Comparison of ENCODE assay signal across 10 mouse cellular contexts in genomic region chr11:61388012-61388411, GRCm38 (mm10). TPM values are rescaled to one million over a fixed set of nuclear protein-coding genes. Genes with fewer than 3 reads are reported as not detected.
DNase-seq lines count a peak whose midpoint lies in the region; ATAC-seq and TF ChIP-seq lines count a peak whose summit lies in the region.
"Had no signal": no experiment of that assay in that cellular context is flagged by ENCODE, and none has a peak within 500 bp of the region (broad histone marks: within the 10 kb centered on the region; RNA-seq: fewer than 3 reads in every experiment).

No protein-coding gene starts in this region.

- H3K27me3 ChIP-seq in hindbrain, postnatal 0 days (ENCODE audit: insufficient read depth, low read length), result no peaks in the 10 kb centered on the region
- 0 out of 2 replicates have a peak, but pooled peaks cover 2% of the 10 kb centered on the region for H3K27me3 ChIP-seq in hindbrain, embryonic 13.5 days

- no peaks in the 10 kb centered on the region for H3K9me3 ChIP-seq in hindbrain, postnatal 0 days (ENCODE audit: low read length)
- H3K9me3 ChIP-seq in hindbrain, embryonic 13.5 days, result no peaks in the 10 kb centered on the region
- H3K9me3 ChIP-seq: liver, embryonic 13.5 days had no signal

- no peak overlapping the region for H3K9ac ChIP-seq in hindbrain, postnatal 0 days (replicated peaks; ENCODE audit: low read length)
- no peak overlapping the region for H3K9ac ChIP-seq in hindbrain, embryonic 13.5 days
- H3K9ac ChIP-seq: liver, embryonic 13.5 days had no signal

- no peaks in the 10 kb centered on the region for H3K4me1 ChIP-seq in hindbrain, postnatal 0 days (ENCODE audit: insufficient read depth, low read length)
- H3K4me1 ChIP-seq in hindbrain, embryonic 13.5 days (replicated peaks), result no peaks in the 10 kb centered on the region
- H3K4me1 ChIP-seq: liver, embryonic 13.5 days had no signal

- no peak overlapping the region for H3K4me3 ChIP-seq in hindbrain, postnatal 0 days (ENCODE audit: low read length)
- no peak overlapping the region for H3K4me3 ChIP-seq in hindbrain, embryonic 13.5 days
- H3K4me3 ChIP-seq: liver, embryonic 13.5 days had no signal

- WGBS in hindbrain, postnatal 0 days, result 67% methylated on average over 6 of the region's 6 CpGs
- WGBS in hindbrain, embryonic 13.5 days, result 70% methylated on average over 6 of the region's 6 CpGs

- DNase-seq in hindbrain, postnatal 0 days (ENCODE audit: low spot score), result peak; percentile 61
- DNase-seq in urinary bladder, postnatal 14 days (ENCODE audit: low spot score), result peak; percentile 48
- no peak for DNase-seq in urinary bladder, adult 2 months (ENCODE audit: low spot score)
- DNase-seq in cerebellum, postnatal 36 days, result peak; percentile 27 to 37
- peak; percentile 71 for DNase-seq in lung, postnatal 14 days
- DNase-seq in ovary, postnatal 36 days (ENCODE audit: low spot score), result no peak
- DNase-seq in ovary, postnatal 14 days (ENCODE audit: low spot score), result no peak
- DNase-seq: liver, embryonic 13.5 days had no signal

- H3K36me3 ChIP-seq in hindbrain, postnatal 0 days (ENCODE audit: insufficient read depth, low read length), result no peaks in the 10 kb centered on the region
- no peaks in the 10 kb centered on the region for H3K36me3 ChIP-seq in hindbrain, embryonic 13.5 days
- H3K36me3 ChIP-seq: liver, embryonic 13.5 days had no signal

- no peak for ATAC-seq in hindbrain, postnatal 0 days
- ATAC-seq in hindbrain, embryonic 13.5 days (ENCODE audit: low FRiP score), result no peak

- H3K4me2 ChIP-seq in hindbrain, postnatal 0 days (ENCODE audit: low read depth, low read length), result no peak overlapping the region
- no peak overlapping the region for H3K4me2 ChIP-seq in hindbrain, embryonic 13.5 days
- H3K4me2 ChIP-seq: liver, embryonic 13.5 days had no signal

- H3K27ac ChIP-seq in hindbrain, postnatal 0 days, result no peak overlapping the region
- H3K27ac ChIP-seq in hindbrain, embryonic 13.5 days, result no peak overlapping the region
- H3K27ac ChIP-seq: liver, embryonic 13.5 days had no signal

- TF ChIP-seq CTCF in hindbrain, postnatal 0 days (IDR thresholded peaks at IDR 0.05; ENCODE audit: low read depth), result peak; percentile 58

RNA-seq across cellular contexts. Expression of gene Slc47a1, which starts 9.9 kb away (rescaled TPM):
- total RNA-seq in hindbrain, postnatal 0 days (2014; rRNA removed), result 7.7 and 9.5 TPM in 2 replicates
- 2.3 and 3.2 TPM in 2 replicates for polyA plus RNA-seq in hindbrain, postnatal 0 days (2015; fragmentation: Nextera tagmentation; extraction: Ambion mirVana)
- polyA plus RNA-seq in hindbrain, embryonic 13.5 days (2015; fragmentation: Nextera tagmentation; extraction: Ambion mirVana), result 0.06 and 0.14 TPM in 2 replicates
- polyA plus RNA-seq in urinary bladder, adult 2 months (2012; rRNA removed), result 24.4 and 29.1 TPM in 2 replicates

RNA-seq across cellular contexts. Expression of gene Slc47a2, which starts 45.4 kb away (rescaled TPM):
- total RNA-seq in hindbrain, postnatal 0 days (2014; rRNA removed), result 0.16 TPM in 1 of 2 replicates, not detected in the other
- 0.14 and 0.21 TPM in 2 replicates for polyA plus RNA-seq in hindbrain, postnatal 0 days (2015; fragmentation: Nextera tagmentation; extraction: Ambion mirVana)
- 0.09 TPM in 1 of 2 replicates, not detected in the other for polyA plus RNA-seq in hindbrain, embryonic 13.5 days (2015; fragmentation: Nextera tagmentation; extraction: Ambion mirVana)
- 0.25 and 0.41 TPM in 2 replicates for polyA plus RNA-seq in urinary bladder, adult 2 months (2012; rRNA removed)
- polyA plus RNA-seq: stomach, embryonic 16.5 days had no signal

Comparison
In these comparisons a context has a peak if more than half of its experiments do, and no peak if none do; other contexts are left out.
1. DNase-seq: peak in hindbrain, postnatal 0 days (single experiment), urinary bladder, postnatal 14 days (single experiment), cerebellum, postnatal 36 days (2 of 2) and lung, postnatal 14 days (single experiment); none in urinary bladder, adult 2 months (single experiment), ovary, postnatal 36 days (single experiment) and ovary, postnatal 14 days (single experiment).